Comparison of ENCODE assay signal across 12 mouse cellular contexts in genomic region chr10:60185023-60185709, GRCm38 (mm10). TPM values are rescaled to one million over a fixed set of nuclear protein-coding genes. Genes with fewer than 3 reads are reported as not detected.
DNase-seq lines count a peak whose midpoint lies in the region; ATAC-seq and TF ChIP-seq lines count a peak whose summit lies in the region.
"Had no signal": no experiment of that assay in that cellular context is flagged by ENCODE, and none has a peak within 500 bp of the region (broad histone marks: within the 10 kb centered on the region; RNA-seq: fewer than 3 reads in every experiment).

No protein-coding gene starts in this region.

- H3K36me3 ChIP-seq in limb, embryonic 13.5 days: peaks cover 53% of the 10 kb centered on the region
- 0 out of 2 replicates have a peak, but pooled peaks cover 2% of the 10 kb centered on the region for H3K36me3 ChIP-seq in stomach, postnatal 0 days (ENCODE audit: control insufficient read depth, insufficient read depth, low read length)

- H3K4me1 ChIP-seq in limb, embryonic 13.5 days: peaks cover 34% of the 10 kb centered on the region
- H3K4me1 ChIP-seq in stomach, postnatal 0 days (replicated peaks; ENCODE audit: control insufficient read depth, insufficient read depth): no peaks in the 10 kb centered on the region

- TF ChIP-seq CTCF in stomach, postnatal 0 days (IDR thresholded peaks at IDR 0.05; ENCODE audit: low read depth): no peak

- TF ChIP-seq EP300 in stomach, postnatal 0 days (optimal IDR thresholded peaks at IDR 0.05): no peak

- 73% methylated on average over 10 of the region's 10 CpGs for WGBS in limb, embryonic 13.5 days
- 66% methylated on average over 10 of the region's 10 CpGs for WGBS in stomach, postnatal 0 days

- H3K4me3 ChIP-seq in limb, embryonic 13.5 days: no peak overlapping the region
- no peak overlapping the region for H3K4me3 ChIP-seq in stomach, postnatal 0 days (ENCODE audit: low read depth, low read length)
- H3K4me3 ChIP-seq: gastrocnemius, adult 2 months had no signal

- peak; percentile 84 for ATAC-seq in limb, embryonic 13.5 days (ENCODE audit: low FRiP score, low read depth)
- peak; percentile 38; the same call in 1 of the 2 replicates for ATAC-seq in stomach, postnatal 0 days (ENCODE audit: low FRiP score, low TSS enrichment)
- ATAC-seq in cerebellum, adult (ENCODE audit: insufficient number of reproducible peaks, low FRiP score, low TSS enrichment): no peak

- no peaks in the 10 kb centered on the region for H3K9me3 ChIP-seq in limb, embryonic 13.5 days
- no peaks in the 10 kb centered on the region for H3K9me3 ChIP-seq in stomach, postnatal 0 days (ENCODE audit: control insufficient read depth, low read length)

- H3K27ac ChIP-seq in limb, embryonic 13.5 days: peak overlapping the region; percentile 23
- no peak overlapping the region for H3K27ac ChIP-seq in stomach, postnatal 0 days (replicated peaks)
- H3K27ac ChIP-seq: gastrocnemius, adult 2 months; macrophage had no signal

- H3K4me2 ChIP-seq in limb, embryonic 13.5 days (replicated peaks): peak overlapping the region; percentile 26; the same call in 1 of the 2 replicates
- no peak overlapping the region for H3K4me2 ChIP-seq in stomach, postnatal 0 days (replicated peaks; ENCODE audit: low read depth)

- peak; percentile 37 to 43 for DNase-seq in layer of hippocampus, postnatal 10 days (ENCODE audit: low spot score in 2 of 2)
- no peak for DNase-seq in layer of hippocampus, adult 18-20 months (ENCODE audit: low spot score in 2 of 2)
- peak; percentile 42 for DNase-seq in right cerebral cortex, postnatal 4 days
- DNase-seq in right cerebral cortex, adult 2 months (ENCODE audit: low spot score in 2 of 2): no peak
- no peak for DNase-seq in stomach, postnatal 0 days (ENCODE audit: low spot score)
- DNase-seq in retina, postnatal 1 day: no peak
- DNase-seq: adrenal gland, adult 2 months; cerebellum, postnatal 36 days; gastrocnemius, adult 2 months had no signal

- H3K27me3 ChIP-seq in limb, embryonic 13.5 days: no peaks in the 10 kb centered on the region
- H3K27me3 ChIP-seq in stomach, postnatal 0 days (ENCODE audit: control insufficient read depth, insufficient read depth, low read length): no peaks in the 10 kb centered on the region

- 0 out of 2 replicates have a peak overlapping the region, but pooled peaks have one; percentile 31 for H3K9ac ChIP-seq in limb, embryonic 13.5 days
- no peak overlapping the region for H3K9ac ChIP-seq in stomach, postnatal 0 days (ENCODE audit: low read length)

RNA-seq across cellular contexts. Expression of gene Chst3, which starts 33.9 kb away (rescaled TPM):
- 1 to 10 TPM; 2.5 to 3.3 TPM for total RNA-seq in layer of hippocampus, postnatal 10 days (2021)
- 1 to 10 TPM; 1.2 TPM for total RNA-seq in layer of hippocampus, adult 18-20 months (2021)
- polyA plus RNA-seq in limb, embryonic 13.5 days (2015; fragmentation: Nextera tagmentation; extraction: Ambion mirVana): 3.1 and 3.7 TPM in 2 replicates
- polyA plus RNA-seq in stomach, postnatal 0 days (2015; fragmentation: Nextera tagmentation; extraction: Ambion mirVana): 1.1 and 1.4 TPM in 2 replicates

Comparison
In these comparisons a context has a peak if more than half of its experiments do, and no peak if none do; other contexts are left out.
1. DNase-seq: peak in layer of hippocampus, postnatal 10 days (2 of 2) and right cerebral cortex, postnatal 4 days (single experiment); none in layer of hippocampus, adult 18-20 months (0 of 2), right cerebral cortex, adult 2 months (0 of 2), stomach, postnatal 0 days (single experiment) and retina, postnatal 1 day (single experiment).